11 mouse cellular contexts compared by ENCODE assay signal in genomic region chr9:40687553-40687952, GRCm38 (mm10). TPM values are rescaled to one million over a fixed set of nuclear protein-coding genes. Genes with fewer than 3 reads are reported as not detected.
DNase-seq lines count a peak whose midpoint lies in the region; ATAC-seq lines count a peak whose summit lies in the region.
"Had no signal": no experiment of that assay in that cellular context is flagged by ENCODE, and none has a peak within 500 bp of the region (broad histone marks: within the 10 kb centered on the region; RNA-seq: fewer than 3 reads in every experiment).

No protein-coding gene starts in this region.

- no peak for DNase-seq in kidney, postnatal 4 days
- no peak for DNase-seq in embryonic facial prominence, embryonic 14.5 days (ENCODE audit: low spot score)
- no peak for DNase-seq in right cerebral cortex, postnatal 4 days
- DNase-seq in ovary, postnatal 36 days (ENCODE audit: low spot score): no peak
- DNase-seq: adrenal gland, postnatal 14 days; kidney, postnatal 25 days had no signal

- H3K4me3 ChIP-seq in kidney, embryonic 14.5 days (ENCODE audit: low read length): peak overlapping the region; percentile 79
- H3K4me3 ChIP-seq in embryonic facial prominence, embryonic 14.5 days (ENCODE audit: low read depth, low read length): peak overlapping the region; percentile 84
- H3K4me3 ChIP-seq in hindbrain, embryonic 15.5 days: peak overlapping the region; percentile 89
- peak overlapping the region; percentile 85 for H3K4me3 ChIP-seq in midbrain, embryonic 16.5 days (ENCODE audit: low read depth, low read length)

- WGBS in kidney, embryonic 14.5 days: 47% methylated on average over 3 of the region's 3 CpGs
- 21% methylated on average over 3 of the region's 3 CpGs for WGBS in embryonic facial prominence, embryonic 14.5 days
- 37% methylated on average over 3 of the region's 3 CpGs for WGBS in hindbrain, embryonic 15.5 days
- WGBS in midbrain, embryonic 16.5 days: 21% methylated on average over 3 of the region's 3 CpGs

- H3K36me3 ChIP-seq in kidney, embryonic 14.5 days (ENCODE audit: control insufficient read depth, insufficient read depth, low read length): no peaks in the 10 kb centered on the region
- no peaks in the 10 kb centered on the region for H3K36me3 ChIP-seq in embryonic facial prominence, embryonic 14.5 days (ENCODE audit: control insufficient read depth, insufficient read depth, low read length)
- H3K36me3 ChIP-seq in hindbrain, embryonic 15.5 days: no peaks in the 10 kb centered on the region
- H3K36me3 ChIP-seq in midbrain, embryonic 16.5 days (ENCODE audit: control insufficient read depth, insufficient read depth, low read length): no peaks in the 10 kb centered on the region

- ATAC-seq in kidney, embryonic 14.5 days (ENCODE audit: low FRiP score, low TSS enrichment): no peak
- ATAC-seq in embryonic facial prominence, embryonic 14.5 days (ENCODE audit: low read depth): no peak
- ATAC-seq in hindbrain, embryonic 15.5 days (ENCODE audit: low FRiP score, low read depth): no peak
- ATAC-seq in midbrain, embryonic 16.5 days: no peak
- no peak for ATAC-seq in granulocyte monocyte progenitor cell, adult 5-6 weeks (replicated peaks; ENCODE audit: poor library complexity, severe bottlenecking)

- H3K9ac ChIP-seq in kidney, embryonic 14.5 days (ENCODE audit: low read depth, low read length): peak overlapping the region; percentile 84; the same call in 1 of the 2 replicates
- H3K9ac ChIP-seq in embryonic facial prominence, embryonic 14.5 days (ENCODE audit: low read depth, low read length): peak overlapping the region; percentile 93
- peak overlapping the region; percentile 89 for H3K9ac ChIP-seq in hindbrain, embryonic 15.5 days
- peak overlapping the region; percentile 97 for H3K9ac ChIP-seq in midbrain, embryonic 16.5 days (ENCODE audit: low read depth, low read length)

- H3K9me3 ChIP-seq in kidney, embryonic 14.5 days (ENCODE audit: control insufficient read depth, low read length): no peaks in the 10 kb centered on the region
- no peaks in the 10 kb centered on the region for H3K9me3 ChIP-seq in embryonic facial prominence, embryonic 14.5 days (ENCODE audit: control insufficient read depth, low read length)
- H3K9me3 ChIP-seq in hindbrain, embryonic 15.5 days: no peaks in the 10 kb centered on the region
- H3K9me3 ChIP-seq in midbrain, embryonic 16.5 days (replicated peaks; ENCODE audit: control insufficient read depth, low read length, poor library complexity, severe bottlenecking): no peaks in the 10 kb centered on the region

- peaks cover 4% of the 10 kb centered on the region; the same call in 1 of the 2 replicates for H3K27me3 ChIP-seq in kidney, embryonic 14.5 days (ENCODE audit: control insufficient read depth, insufficient read depth, low read length)
- no peaks in the 10 kb centered on the region for H3K27me3 ChIP-seq in embryonic facial prominence, embryonic 14.5 days (replicated peaks; ENCODE audit: control insufficient read depth, insufficient read depth, low read length)
- H3K27me3 ChIP-seq in hindbrain, embryonic 15.5 days: no peaks in the 10 kb centered on the region
- no peaks in the 10 kb centered on the region for H3K27me3 ChIP-seq in midbrain, embryonic 16.5 days (ENCODE audit: control insufficient read depth, insufficient read depth, low read depth, low read length)

- H3K4me1 ChIP-seq in kidney, embryonic 14.5 days (ENCODE audit: control insufficient read depth, insufficient read depth, low read length): peaks cover 13% of the 10 kb centered on the region; the same call in 1 of the 2 replicates
- peaks cover 23% of the 10 kb centered on the region for H3K4me1 ChIP-seq in embryonic facial prominence, embryonic 14.5 days (ENCODE audit: control insufficient read depth, insufficient read depth, low read length)
- H3K4me1 ChIP-seq in hindbrain, embryonic 15.5 days (replicated peaks): peaks cover 42% of the 10 kb centered on the region
- peaks cover 30% of the 10 kb centered on the region for H3K4me1 ChIP-seq in midbrain, embryonic 16.5 days (ENCODE audit: control insufficient read depth, insufficient read depth, low read length)

- no peak overlapping the region for H3K27ac ChIP-seq in kidney, embryonic 14.5 days (ENCODE audit: low read depth, low read length)
- peak overlapping the region; percentile 99 for H3K27ac ChIP-seq in embryonic facial prominence, embryonic 14.5 days (replicated peaks; ENCODE audit: low read depth, low read length)
- H3K27ac ChIP-seq in hindbrain, embryonic 15.5 days (replicated peaks): peak overlapping the region; percentile 95
- H3K27ac ChIP-seq in midbrain, embryonic 16.5 days (ENCODE audit: low read length): peak overlapping the region; percentile 97
- H3K27ac ChIP-seq: macrophage had no signal

- H3K4me2 ChIP-seq in kidney, embryonic 14.5 days (replicated peaks; ENCODE audit: low read depth, low read length): peak overlapping the region; percentile 86
- peak overlapping the region; percentile 90 for H3K4me2 ChIP-seq in embryonic facial prominence, embryonic 14.5 days (ENCODE audit: low read depth, low read length)
- peak overlapping the region; percentile 92 for H3K4me2 ChIP-seq in hindbrain, embryonic 15.5 days
- H3K4me2 ChIP-seq in midbrain, embryonic 16.5 days (ENCODE audit: low read length): peak overlapping the region; percentile 88

RNA-seq across cellular contexts. Expression of gene Clmp, which starts 1.8 kb away (rescaled TPM):
- polyA plus RNA-seq in kidney, embryonic 14.5 days (2014; fragmentation: Nextera tagmentation; extraction: Ambion mirVana): 39.0 and 41.5 TPM in 2 replicates
- polyA plus RNA-seq in embryonic facial prominence, embryonic 14.5 days (2014; fragmentation: Nextera tagmentation; extraction: Ambion mirVana): 51.2 and 58.4 TPM in 2 replicates
- 48.4 and 51.1 TPM in 2 replicates for polyA plus RNA-seq in hindbrain, embryonic 15.5 days (2015; fragmentation: Nextera tagmentation; extraction: Ambion mirVana)
- polyA plus RNA-seq in midbrain, embryonic 16.5 days (2015; fragmentation: Nextera tagmentation; extraction: Ambion mirVana): 50.3 and 50.9 TPM in 2 replicates
- total RNA-seq in granulocyte monocyte progenitor cell, adult 5-6 weeks (2014; fragmentation: Nextera tagmentation): not detected in 2 replicates
- total RNA-seq in granulocyte monocyte progenitor cell, adult 5-6 weeks (2017): 0.13 and 0.52 TPM in 2 replicates

RNA-seq across cellular contexts. Expression of gene Gm21915, which starts 17.1 kb away (rescaled TPM):
- polyA plus RNA-seq in kidney, embryonic 14.5 days (2014; fragmentation: Nextera tagmentation; extraction: Ambion mirVana): not detected in 2 replicates
- polyA plus RNA-seq in embryonic facial prominence, embryonic 14.5 days (2014; fragmentation: Nextera tagmentation; extraction: Ambion mirVana): not detected in 2 replicates
- polyA plus RNA-seq in hindbrain, embryonic 15.5 days (2015; fragmentation: Nextera tagmentation; extraction: Ambion mirVana): not detected in 2 replicates
- polyA plus RNA-seq in midbrain, embryonic 16.5 days (2015; fragmentation: Nextera tagmentation; extraction: Ambion mirVana): not detected in 2 replicates
- total RNA-seq in granulocyte monocyte progenitor cell, adult 5-6 weeks (2014; fragmentation: Nextera tagmentation): not detected in 2 replicates
- not detected in 2 replicates for total RNA-seq in granulocyte monocyte progenitor cell, adult 5-6 weeks (2017)
- total RNA-seq: adrenal gland, postnatal 14 days had no signal
- polyA plus RNA-seq: macrophage had no signal
